In genomic region chr1:118003876-118004275, GRCm38 (mm10) we compare ENCODE assay signal across 14 mouse cellular contexts. TPM values are rescaled to one million over a fixed set of nuclear protein-coding genes. Genes with fewer than 3 reads are reported as not detected.
DNase-seq lines count a peak whose midpoint lies in the region.
"Not testable (repeated sequence)": the region's sequence is repeated elsewhere in the genome, so short reads cannot be mapped to it uniquely, and the experiment has no call there.
"Had no signal": no experiment of that assay in that cellular context is flagged by ENCODE, and none has a peak within 500 bp of the region (broad histone marks: within the 10 kb centered on the region; RNA-seq: fewer than 3 reads in every experiment).

No protein-coding gene starts in this region.

- H3K4me3 ChIP-seq in ES-E14 (ENCODE audit: insufficient read depth in 1 of 2, low read depth in 1 of 2, low read length in 2 of 2, poor library complexity in 1 of 2, severe bottlenecking in 1 of 2): not testable (repeated sequence)

- H3K27ac ChIP-seq in ES-E14 (ENCODE audit: insufficient read depth, low read depth, low read length, poor library complexity, severe bottlenecking): not testable (repeated sequence)

- DNase-seq in ES-CJ7 (ENCODE audit: low read depth, low spot score): peak; percentile 35
- DNase-seq in ES-E14 (ENCODE audit: low read depth, low spot score): peak; percentile 31
- peak; percentile 72 for DNase-seq in R1 (ENCODE audit: low read depth, low spot score)
- DNase-seq in ZHBTc4 (ENCODE audit: low read depth, low spot score): peak; percentile 51

- not testable (repeated sequence) for H3K36me3 ChIP-seq in ES-E14 (ENCODE audit: control insufficient read depth, insufficient read depth, low read length, poor library complexity, severe bottlenecking)

- in situ Hi-C loops in ES-E14 (cut with MboI; ENCODE audit: low sequenced_read_pairs in 2 of 2, unreplicated experiment in 2 of 2): not testable (repeated sequence)

- H3K9ac ChIP-seq in ES-E14 (ENCODE audit: insufficient read depth, low read depth, low read length, poor library complexity, severe bottlenecking): not testable (repeated sequence)

- not testable (repeated sequence) for H3K4me1 ChIP-seq in ES-E14 (ENCODE audit: control insufficient read depth in 2 of 2, insufficient read depth in 2 of 2, low read length in 2 of 2, poor library complexity in 1 of 2)

- H3K9me3 ChIP-seq in ES-E14 (ENCODE audit: control insufficient read depth, insufficient read depth, low read depth, low read length): not testable (repeated sequence)

RNA-seq across cellular contexts. Expression of gene Gm7145, which starts 38.1 kb away (rescaled TPM):
- not detected in 2 replicates for total RNA-seq in ES-E14 (2012; rRNA removed)
- total RNA-seq: adrenal gland, adult 18-20 months; adrenal gland, adult 2 months; adrenal gland, adult 8-10 months; adrenal gland, postnatal 10 days; adrenal gland, postnatal 14 days; adrenal gland, postnatal 25 days; adrenal gland, postnatal 36 days; adrenal gland, postnatal 4 days; CH12.LX; MEL had no signal
